Mouse (Mus musculus) fibroblast of lung, adult 2 months (primary cell): ENCODE measurements around the gene Ager.
A peak's percentile ranks its signal among the peaks of the same experiment; 100 is the strongest.

Experiments
- DNase-seq: peaks from one replicate; pipeline ENCODE4 v3.0.0-alpha.2; 2011; ENCODE audit warnings: low read depth

Ager gene

GRCm38 (mm10) chr17:34585877-34586771 is 11.5 kb upstream of the Ager start:
- no peak for DNase-seq

GRCm38 (mm10) chr17:34586796-34587422 is 10.8 kb upstream of the Ager start:
- no peak for DNase-seq

GRCm38 (mm10) chr17:34587423-34587811 is 10.2 kb upstream of the Ager start:
- DNase-seq = peak; percentile 91

GRCm38 (mm10) chr17:34587814-34588213 is 9.8 kb upstream of the Ager start:
- DNase-seq = no peak

- no peak for DNase-seq
These were observed 8.9 kb upstream of the Ager start for GRCm38 (mm10) chr17:34588767-34589166.

- DNase-seq = no peak
These were observed 8.5 kb upstream of the Ager start for GRCm38 (mm10) chr17:34589206-34589605.

- no peak for DNase-seq
These were observed 8.0 kb upstream of the Ager start, which contains the start of gene Gpsm3 for GRCm38 (mm10) chr17:34589681-34590101. Gene Gpsm3 (plus strand): TSS chr17:34589806.

GRCm38 (mm10) chr17:34590154-34590987 is 7.3 kb upstream of the Ager start:
- DNase-seq = no peak

GRCm38 (mm10) chr17:34591029-34591993 is 6.4 kb upstream of the Ager start, which contains the start of gene Pbx2:
Gene Pbx2 (plus strand): TSS chr17:34591266.
- DNase-seq = no peak

- no peak for DNase-seq
These were observed 5.7 kb upstream of the Ager start for GRCm38 (mm10) chr17:34591994-34592375.

GRCm38 (mm10) chr17:34592581-34593549 is 4.8 kb upstream of the Ager start:
- no peak for DNase-seq

GRCm38 (mm10) chr17:34593752-34594525 is 3.7 kb upstream of the Ager start:
- no peak for DNase-seq

- no peak for DNase-seq
These were observed 1.6 kb upstream of the Ager start for GRCm38 (mm10) chr17:34596098-34596497.

GRCm38 (mm10) chr17:34599891-34600290 is 2.2 kb downstream of the Ager start:
- DNase-seq = no peak

- DNase-seq = no peak
These were observed 4.1 kb downstream of the Ager start for GRCm38 (mm10) chr17:34601796-34602195.

- DNase-seq = peak; percentile 100
These were observed 5.9 kb downstream of the Ager start, which contains the start of gene Rnf5 for GRCm38 (mm10) chr17:34603375-34604060. Gene Rnf5 (minus strand): TSS chr17:34603690.

GRCm38 (mm10) chr17:34604061-34604508 is 6.4 kb downstream of the Ager start, which contains the start of gene Agpat1:
Gene Agpat1 (plus strand): TSS chr17:34604262.
- DNase-seq = no peak
